Mouse (Mus musculus) limb, embryonic 12.5 days (tissue): ENCODE measurements around the gene Gm21969. TPM values are rescaled to one million over a fixed set of nuclear protein-coding genes. Genes with fewer than 3 reads are reported as not detected.

ENCODE experiments used
- ATAC-seq: fragments of 200-750 bp; cut with Nextera tagmentation; 2 replicates; pipeline ENCODE4 v1.8.0; 2017; ENCODE audit warnings: low read depth, moderate TSS enrichment; ENCODE audit not compliant: insufficient number of reproducible peaks, insufficient read depth, low FRiP score, low TSS enrichment
- H3K27ac ChIP-seq: fragments of 300-500 bp; sonication (generic); 2 replicates; pipeline ENCODE4 v1.5.1; 2016; ENCODE audit warnings: mild to moderate bottlenecking, moderate library complexity
- H3K27me3 ChIP-seq: fragments of 300-500 bp; sonication (generic); 2 replicates; pipeline ENCODE4 v1.6.1; 2016; ENCODE audit warnings: mild to moderate bottlenecking, moderate library complexity
- H3K36me3 ChIP-seq: fragments of 300-500 bp; sonication (generic); 2 replicates; pipeline ENCODE4 v1.6.1; 2016; ENCODE audit warnings: mild to moderate bottlenecking, moderate library complexity
- H3K4me1 ChIP-seq: fragments of 300-500 bp; sonication (generic); replicated peaks from 2 replicates; pipeline ENCODE4 v1.6.1; 2016
- H3K4me2 ChIP-seq: fragments of 300-500 bp; sonication (generic); 2 replicates; pipeline ENCODE4 v1.6.1; 2016; ENCODE audit warnings: mild to moderate bottlenecking, moderate library complexity
- H3K4me3 ChIP-seq: fragments of 300-500 bp; sonication (generic); replicated peaks from 2 replicates; pipeline ENCODE4 v1.5.1; 2016; ENCODE audit warnings: mild to moderate bottlenecking
- H3K9ac ChIP-seq: fragments of 300-500 bp; sonication (generic); replicated peaks from 2 replicates; pipeline ENCODE4 v1.6.1; 2016; ENCODE audit warnings: mild to moderate bottlenecking, moderate library complexity
- H3K9me3 ChIP-seq: fragments of 300-500 bp; sonication (generic); 2 replicates; pipeline ENCODE4 v1.6.1; 2016; ENCODE audit warnings: mild to moderate bottlenecking, moderate library complexity
- WGBS: fragments of 180-500 bp; shearing (Covaris S2); methylation state at CpG from one replicate; pipeline ENCODE4 v1.1.7; 2016; 5-methylcytosine and 5-hydroxymethylcytosine counted together
- polyA plus RNA-seq: library from polyadenylated mRNA; unstranded; fragments of >200 nt; fragmentation: Nextera tagmentation; extraction: Ambion mirVana; gene quantifications from 2 replicates; pipeline ENCODE4 v1.2.1, GENCODE M21; 2016

The Gm21969 gene
- polyA plus RNA-seq, 1 experiment from 2014 or later, result not detected

DNA sequence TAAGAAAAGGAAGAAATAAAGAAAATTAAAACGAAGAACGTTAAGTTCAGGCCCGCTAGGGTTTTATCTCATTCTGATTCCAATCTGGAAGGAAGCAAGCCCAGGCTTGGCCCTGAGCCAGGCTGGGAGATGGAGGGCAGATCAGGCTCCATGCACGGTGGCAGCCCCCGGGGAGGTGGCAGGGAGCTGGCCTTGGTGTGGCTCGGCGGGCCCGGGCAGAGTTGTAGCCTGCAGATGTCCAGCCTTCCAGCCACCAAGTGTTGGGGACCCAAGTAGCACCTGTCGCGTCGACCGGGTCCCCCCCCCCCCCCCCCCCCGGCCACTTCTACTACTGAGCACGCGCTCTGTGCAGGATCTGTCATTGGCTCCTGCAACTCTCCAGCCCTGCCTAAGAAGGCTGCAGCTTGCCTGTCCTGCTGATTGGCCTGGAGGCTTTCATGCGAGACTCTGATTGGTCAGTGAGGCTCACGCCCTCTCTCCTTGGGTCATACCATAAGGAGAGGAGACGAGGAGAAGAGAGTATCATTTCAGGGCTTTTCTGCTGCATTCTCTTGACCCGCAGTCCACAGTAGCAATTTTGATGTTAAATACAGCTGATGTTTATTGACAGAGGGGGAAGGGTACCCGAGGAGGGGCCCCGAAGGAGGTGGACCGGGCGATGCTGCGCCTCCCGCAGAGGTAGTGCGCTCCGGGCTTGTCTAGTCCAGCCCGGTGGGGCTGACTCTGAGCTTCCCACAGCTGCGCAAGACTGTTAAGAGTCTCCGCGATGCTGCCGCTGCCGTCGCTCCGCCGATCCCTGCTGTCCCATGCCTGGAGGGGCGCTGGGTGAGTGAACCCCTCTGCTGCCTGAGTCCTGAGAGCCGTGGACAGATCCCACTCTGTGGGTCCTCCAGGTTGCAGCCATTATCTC, 19.6 kb downstream of the Gm21969 start, which contains the start of gene Aldh4a1:
TSS of gene Aldh4a1 (plus strand) at position 494 of the 910 bp plus-strand sequence.
- ATAC-seq, result peak; percentile 100
- H3K27ac ChIP-seq, result peak within 1 kb of the TSS; percentile 73

DNA sequence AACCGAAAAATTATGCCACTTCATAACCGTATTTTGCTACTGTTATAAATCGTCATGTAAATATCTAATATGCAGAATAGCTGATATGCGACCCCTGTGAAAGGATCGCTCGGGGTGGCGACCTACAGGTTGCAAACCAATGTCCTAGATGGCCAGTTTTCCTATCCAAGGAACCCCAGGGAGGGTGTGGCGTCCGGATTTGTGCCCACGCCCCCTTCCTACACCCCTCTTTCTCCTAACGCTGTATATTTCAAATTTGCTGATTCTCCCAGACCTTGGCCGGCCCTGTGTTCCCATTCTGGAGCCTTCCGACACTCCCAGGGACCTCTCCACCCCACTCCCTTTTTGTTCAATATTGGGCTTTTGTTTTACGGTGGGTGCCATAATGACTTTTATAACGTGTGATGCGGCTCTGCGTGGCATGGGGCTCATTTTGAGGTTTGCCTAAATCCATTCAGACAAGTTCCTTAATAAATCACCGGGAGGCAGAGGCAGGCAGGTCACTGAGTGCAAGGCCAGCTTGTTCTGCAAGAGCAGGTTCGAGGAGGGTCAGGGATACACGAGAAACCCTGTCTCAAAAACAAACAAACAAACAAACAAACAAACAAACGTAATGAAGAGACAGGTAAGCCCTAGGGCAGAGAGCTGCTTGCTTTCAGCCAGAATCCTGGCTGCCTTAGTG, 20.6 kb downstream of the Gm21969 start:
- peaks cover 17% of the 10 kb centered on the region for H3K4me1 ChIP-seq
- ATAC-seq, result no peak
- H3K9me3 ChIP-seq, result no peaks in the 10 kb centered on the region
- H3K4me3 ChIP-seq, result peak overlapping the region; percentile 70
- WGBS, result 21% methylated on average over 21 of the region's 21 CpGs
- H3K27ac ChIP-seq, result no peak overlapping the region; the same call in 1 of the 2 replicates
- peak overlapping the region; percentile 67 for H3K9ac ChIP-seq
- H3K4me2 ChIP-seq, result peak overlapping the region; percentile 87
- no peaks in the 10 kb centered on the region for H3K36me3 ChIP-seq
- no peaks in the 10 kb centered on the region for H3K27me3 ChIP-seq

More for the DNA sequence above, 19.6 kb downstream of the Gm21969 start, which contains the start of gene Aldh4a1:
- Histone ChIP-seq H3K9ac (peak within 1 kb of the TSS; percentile 67), H3K4me3 (peak within 1 kb of the TSS; percentile 70), H3K36me3 (0 out of 2 replicates have a peak, but pooled peaks cover 3% of the 10 kb centered on the region), H3K27me3 (no peaks in the 10 kb centered on the region), H3K9me3 (no peaks in the 10 kb centered on the region), H3K4me2 (peak within 1 kb of the TSS; percentile 87), H3K4me1 (peaks cover 17% of the 10 kb centered on the region)
- under 1% methylated on average over 33 of the region's 38 CpGs for WGBS

DNA sequence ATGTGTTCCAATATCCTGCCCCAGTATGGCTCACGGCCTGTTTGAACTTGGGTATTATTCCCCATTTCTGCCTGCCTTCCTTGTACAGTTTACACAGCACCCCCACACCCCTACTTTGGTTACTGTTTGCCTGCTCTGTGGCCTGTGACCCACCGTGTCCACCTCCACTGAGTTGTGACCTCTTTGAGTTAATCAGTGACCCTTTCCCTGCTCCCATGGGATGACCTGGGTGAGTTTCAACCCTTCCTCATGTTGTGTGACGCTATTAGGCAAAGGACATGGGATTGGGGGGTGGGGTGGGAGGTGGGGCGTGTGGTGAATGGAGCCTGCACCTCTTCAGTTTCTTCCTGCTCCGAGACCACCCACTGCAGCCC, 21.1 kb downstream of the Gm21969 start:
- peak overlapping the region; percentile 87 for H3K4me2 ChIP-seq
- no peak for ATAC-seq
- no peaks in the 10 kb centered on the region for H3K36me3 ChIP-seq
- 77% methylated on average over 5 of the region's 5 CpGs for WGBS
- H3K4me1 ChIP-seq, result peaks cover 17% of the 10 kb centered on the region
- H3K4me3 ChIP-seq, result peak overlapping the region; percentile 70
- no peak overlapping the region for H3K27ac ChIP-seq
- H3K27me3 ChIP-seq, result no peaks in the 10 kb centered on the region
- H3K9ac ChIP-seq, result no peak overlapping the region
- no peaks in the 10 kb centered on the region for H3K9me3 ChIP-seq

DNA sequence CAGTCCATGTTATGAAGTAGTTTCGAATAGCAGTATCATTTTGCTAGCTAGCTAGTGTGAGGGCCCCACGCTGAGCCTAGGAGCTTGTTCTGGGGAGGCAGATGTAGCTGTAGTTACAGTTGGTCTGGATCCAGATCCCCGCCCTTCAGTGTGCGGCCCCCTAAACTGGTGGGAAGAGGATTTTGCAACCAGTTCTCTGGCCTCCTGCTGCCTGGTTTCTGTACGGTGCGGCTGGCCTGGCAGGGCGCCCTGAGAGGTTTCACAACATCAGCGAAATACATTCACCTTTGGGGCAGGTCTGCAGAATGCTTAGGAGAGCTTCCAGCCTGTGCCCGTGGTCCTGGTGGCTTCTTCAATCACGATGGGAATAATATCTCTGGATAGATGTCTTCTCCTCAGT, 21.7 kb downstream of the Gm21969 start:
- no peaks in the 10 kb centered on the region for H3K27me3 ChIP-seq
- ATAC-seq, result no peak
- H3K4me3 ChIP-seq, result no peak overlapping the region
- no peak overlapping the region for H3K9ac ChIP-seq
- H3K27ac ChIP-seq, result no peak overlapping the region
- no peaks in the 10 kb centered on the region for H3K36me3 ChIP-seq
- 80% methylated on average over 10 of the region's 10 CpGs for WGBS
- H3K9me3 ChIP-seq, result no peaks in the 10 kb centered on the region
- H3K4me2 ChIP-seq, result no peak overlapping the region
- H3K4me1 ChIP-seq, result peaks cover 17% of the 10 kb centered on the region

DNA sequence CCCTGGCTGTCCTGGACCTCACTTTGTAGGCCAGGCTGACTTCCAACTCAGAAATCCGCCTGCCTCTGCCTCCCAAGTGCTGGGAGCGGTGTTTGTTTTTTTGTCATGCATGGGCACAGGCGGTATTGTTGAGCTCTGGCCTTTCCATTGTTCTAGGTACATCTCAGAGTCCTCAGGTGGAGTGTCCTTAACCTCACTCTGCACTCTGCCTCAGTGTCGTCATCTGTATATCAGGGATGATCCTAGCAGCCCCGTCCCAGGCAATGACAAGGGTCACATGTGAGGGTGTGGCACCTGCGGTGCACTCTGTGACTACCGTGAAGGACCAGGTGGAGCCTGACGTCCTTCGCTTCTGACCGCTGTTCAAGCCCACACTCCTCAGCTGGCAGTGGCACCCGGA, 24.4 kb downstream of the Gm21969 start:
- Histone ChIP-seq H3K4me2 (no peak overlapping the region), H3K27ac (no peak overlapping the region), H3K36me3 (no peaks in the 10 kb centered on the region), H3K4me3 (no peak overlapping the region), H3K4me1 (peaks cover 13% of the 10 kb centered on the region), H3K9ac (no peak overlapping the region), H3K9me3 (no peaks in the 10 kb centered on the region), H3K27me3 (no peaks in the 10 kb centered on the region)
- ATAC-seq, result no peak
- WGBS, result 91% methylated on average over 11 of the region's 11 CpGs

DNA sequence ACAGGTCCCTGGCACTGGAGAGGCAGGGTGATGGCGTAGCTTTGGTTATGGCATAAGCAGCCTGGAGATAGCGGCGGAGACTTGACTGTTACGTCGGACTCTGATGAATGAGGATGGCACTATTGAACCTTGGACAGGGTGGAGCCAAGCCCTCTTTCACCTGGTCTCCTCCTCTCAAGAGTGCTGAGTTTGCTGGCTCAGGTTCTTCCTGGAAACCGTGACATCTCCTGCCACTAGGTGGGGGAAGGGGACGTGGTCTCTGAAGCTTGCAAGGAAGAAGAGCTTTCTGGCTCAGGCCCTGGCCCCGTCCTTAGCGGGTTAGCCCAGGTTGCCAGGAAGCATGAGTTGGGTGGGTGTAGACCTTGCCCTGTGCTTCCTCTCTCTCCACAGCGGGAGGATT, 27.2 kb downstream of the Gm21969 start:
- no peak overlapping the region for H3K4me3 ChIP-seq
- ATAC-seq, result no peak
- H3K4me2 ChIP-seq, result no peak overlapping the region
- WGBS, result 66% methylated on average over 10 of the region's 10 CpGs
- H3K27me3 ChIP-seq, result no peaks in the 10 kb centered on the region
- H3K27ac ChIP-seq, result no peak overlapping the region
- no peak overlapping the region for H3K9ac ChIP-seq
- no peaks in the 10 kb centered on the region for H3K4me1 ChIP-seq
- H3K36me3 ChIP-seq, result no peaks in the 10 kb centered on the region
- H3K9me3 ChIP-seq, result no peaks in the 10 kb centered on the region

DNA sequence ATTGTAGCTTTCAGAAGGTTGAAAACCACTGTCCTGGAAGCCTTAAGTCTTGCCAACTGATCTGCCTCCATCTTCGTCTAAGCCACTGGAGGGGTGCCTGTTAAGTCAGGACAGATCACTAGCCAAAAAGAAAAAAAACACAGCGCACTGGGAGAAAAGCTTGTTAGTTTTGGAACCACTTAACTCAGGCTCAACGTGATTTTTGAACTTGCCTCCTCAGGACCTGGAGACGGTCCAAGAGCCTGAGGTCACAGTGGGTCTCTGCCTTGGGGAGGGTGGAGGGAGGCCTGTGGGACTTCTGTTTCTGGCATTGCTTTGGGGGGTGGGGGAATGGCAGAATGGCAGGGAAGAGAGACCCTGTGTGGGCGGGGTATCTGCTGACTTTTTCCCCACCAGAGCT, 28.2 kb downstream of the Gm21969 start:
- no peaks in the 10 kb centered on the region for H3K36me3 ChIP-seq
- no peak overlapping the region for H3K9ac ChIP-seq
- no peak overlapping the region for H3K27ac ChIP-seq
- H3K4me3 ChIP-seq, result no peak overlapping the region
- H3K27me3 ChIP-seq, result no peaks in the 10 kb centered on the region
- ATAC-seq, result no peak
- no peaks in the 10 kb centered on the region for H3K9me3 ChIP-seq
- 0 out of 2 replicates have a peak, but pooled peaks cover 2% of the 10 kb centered on the region for H3K4me1 ChIP-seq
- WGBS, result 77% methylated on average over 5 of the region's 5 CpGs
- H3K4me2 ChIP-seq, result no peak overlapping the region

DNA sequence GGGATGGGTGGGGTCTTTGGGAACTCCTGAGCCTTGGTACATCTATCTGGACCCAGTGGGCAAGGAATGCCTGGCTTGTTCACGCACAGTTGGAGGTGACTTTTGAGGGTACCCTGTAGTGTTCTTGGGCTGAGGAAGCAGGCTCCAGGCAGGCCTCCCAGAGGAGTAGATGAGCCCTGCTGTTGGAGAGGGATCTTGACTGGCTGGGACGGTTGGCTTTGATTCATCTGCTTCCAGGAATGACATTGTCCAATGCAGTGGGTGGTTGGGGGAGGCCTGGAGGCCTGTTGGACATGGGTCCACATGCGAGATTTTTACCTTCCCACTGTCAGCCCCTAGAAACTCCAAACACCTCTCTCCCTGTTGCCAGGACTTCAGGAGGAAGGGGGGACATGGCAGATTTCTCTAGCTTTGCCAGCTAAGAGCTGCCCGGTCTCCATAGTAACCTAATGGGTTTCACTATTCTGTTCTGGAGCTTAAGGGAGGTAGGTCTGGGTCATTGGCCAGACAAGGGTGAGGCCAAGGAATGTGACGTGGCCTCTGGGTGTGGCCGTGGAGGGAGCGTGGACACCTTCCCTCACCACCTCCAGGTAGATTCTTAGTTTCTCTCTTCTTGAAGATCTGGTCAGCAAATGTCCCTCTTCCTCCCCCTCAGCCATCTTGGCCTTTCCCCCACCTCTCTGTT, 28.7 kb downstream of the Gm21969 start:
- Histone ChIP-seq H3K4me2 (no peak overlapping the region), H3K9me3 (no peaks in the 10 kb centered on the region), H3K4me3 (no peak overlapping the region), H3K9ac (no peak overlapping the region), H3K27ac (no peak overlapping the region), H3K36me3 (no peaks in the 10 kb centered on the region), H3K27me3 (no peaks in the 10 kb centered on the region), H3K4me1 (0 out of 2 replicates have a peak, but pooled peaks cover 3% of the 10 kb centered on the region)
- 85% methylated on average over 7 of the region's 7 CpGs for WGBS
- ATAC-seq, result no peak

DNA sequence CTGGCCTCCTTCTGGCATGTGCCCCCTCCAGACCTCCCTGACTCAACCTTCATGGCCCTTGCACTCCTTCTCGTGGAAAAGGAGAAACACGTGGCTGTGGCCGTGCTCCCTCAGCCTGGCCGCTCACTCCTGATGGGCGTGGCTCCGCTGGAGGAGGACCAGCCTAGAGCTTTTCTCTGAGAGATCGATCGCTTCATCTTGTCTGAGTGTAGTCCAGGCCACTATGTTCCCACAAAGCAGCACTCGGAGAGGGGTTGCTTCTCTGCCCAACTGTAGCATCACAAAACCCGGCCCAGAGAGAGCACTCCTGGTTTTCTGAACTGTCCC, 29.2 kb downstream of the Gm21969 start:
- Histone ChIP-seq H3K4me2 (no peak overlapping the region), H3K9ac (no peak overlapping the region), H3K27me3 (no peaks in the 10 kb centered on the region), H3K36me3 (0 out of 2 replicates have a peak, but pooled peaks cover under 1% of the 10 kb centered on the region), H3K4me3 (no peak overlapping the region), H3K9me3 (no peaks in the 10 kb centered on the region), H3K27ac (no peak overlapping the region), H3K4me1 (0 out of 2 replicates have a peak, but pooled peaks cover 3% of the 10 kb centered on the region)
- ATAC-seq, result no peak
- 81% methylated on average over 10 of the region's 10 CpGs for WGBS

DNA sequence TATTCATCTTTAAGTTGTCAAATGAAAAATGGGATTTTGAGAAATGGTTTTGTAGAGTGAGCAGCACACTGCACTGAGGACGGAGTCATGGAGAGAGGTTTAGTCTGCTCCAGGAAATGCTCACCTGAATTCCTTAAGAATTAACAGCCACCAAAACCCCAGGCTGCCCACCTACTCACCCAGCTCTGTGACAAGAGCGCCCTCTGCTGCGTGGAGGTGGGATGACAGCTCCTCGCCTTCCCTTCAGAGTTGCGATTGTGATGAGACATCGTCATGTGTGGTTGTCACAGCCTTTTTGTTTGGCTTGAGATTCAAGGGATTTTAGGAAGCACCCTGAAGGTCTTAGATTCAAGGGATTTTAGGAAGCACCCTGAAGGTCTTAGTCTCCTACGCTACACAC, 33.4 kb downstream of the Gm21969 start:
- Histone ChIP-seq H3K27me3 (peaks cover 16% of the 10 kb centered on the region), H3K27ac (0 out of 2 replicates have a peak overlapping the region, but pooled peaks have one; percentile 23), H3K4me3 (no peak overlapping the region), H3K36me3 (peaks cover 16% of the 10 kb centered on the region; the same call in 1 of the 2 replicates), H3K9ac (no peak overlapping the region), H3K9me3 (no peaks in the 10 kb centered on the region), H3K4me2 (no peak overlapping the region), H3K4me1 (peaks cover 21% of the 10 kb centered on the region)
- no peak for ATAC-seq
- 31% methylated on average over 7 of the region's 7 CpGs for WGBS

DNA sequence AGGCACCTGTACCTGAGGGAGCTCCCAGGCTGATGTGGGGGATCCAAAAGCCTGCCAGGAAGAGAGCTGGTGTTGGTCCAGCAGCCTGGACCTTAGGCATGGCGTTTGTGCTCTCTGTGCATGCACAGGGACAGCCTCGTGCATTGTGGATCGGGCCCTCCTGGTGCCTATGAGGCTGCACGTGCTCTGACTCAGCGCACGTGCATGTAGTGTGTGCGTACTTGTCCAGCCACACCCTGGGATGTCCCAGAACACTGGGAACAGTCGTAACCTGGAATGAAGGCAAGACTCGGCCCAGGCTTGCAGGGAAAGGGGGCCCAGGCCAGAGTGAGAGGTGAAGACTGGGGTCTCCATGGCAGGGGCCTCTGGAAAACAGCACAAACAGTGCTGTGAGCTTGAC, 34.9 kb downstream of the Gm21969 start:
- Histone ChIP-seq H3K4me3 (no peak overlapping the region), H3K4me2 (no peak overlapping the region), H3K27ac (no peak overlapping the region), H3K9ac (no peak overlapping the region), H3K36me3 (peaks cover 16% of the 10 kb centered on the region; the same call in 1 of the 2 replicates), H3K4me1 (peaks cover 34% of the 10 kb centered on the region), H3K27me3 (peaks cover 30% of the 10 kb centered on the region), H3K9me3 (no peaks in the 10 kb centered on the region)
- WGBS, result 88% methylated on average over 9 of the region's 9 CpGs
- ATAC-seq, result no peak
